Mouse (Mus musculus) embryonic facial prominence, embryonic 10.5 days (tissue): ENCODE results near the gene Gimap3. TPM values are rescaled to one million over a fixed set of nuclear protein-coding genes. Genes with fewer than 3 reads are reported as not detected.

Experiments used
- DNase-seq: peaks from one replicate; pipeline ENCODE4 v3.0.0-alpha.2; 2017; ENCODE audit warnings: low spot score
- H3K27ac ChIP-seq: fragments of 300-500 bp; sonication (generic); replicated peaks from 2 replicates; pipeline ENCODE4 v1.5.1; 2016; ENCODE audit warnings: mild to moderate bottlenecking
- H3K27me3 ChIP-seq: fragments of 300-500 bp; sonication (generic); replicated peaks from 2 replicates; pipeline ENCODE4 v1.6.1; 2016; ENCODE audit warnings: low read depth, mild to moderate bottlenecking; ENCODE audit not compliant: poor library complexity, severe bottlenecking
- H3K36me3 ChIP-seq: fragments of 300-500 bp; sonication (generic); replicated peaks from 2 replicates; pipeline ENCODE4 v1.6.1; 2016; ENCODE audit warnings: mild to moderate bottlenecking, moderate library complexity
- H3K4me1 ChIP-seq: fragments of 300-500 bp; sonication (generic); 2 replicates; pipeline ENCODE4 v1.6.1; 2016
- H3K4me3 ChIP-seq: fragments of 300-500 bp; sonication (generic); 2 replicates; pipeline ENCODE4 v1.5.1; 2016; ENCODE audit warnings: mild to moderate bottlenecking, moderate library complexity
- H3K9me3 ChIP-seq: fragments of 300-500 bp; sonication (generic); 2 replicates; pipeline ENCODE4 v1.6.1; 2016; ENCODE audit warnings: mild to moderate bottlenecking
- WGBS: fragments of 180-500 bp; shearing (Covaris S2); methylation state at CpG from one replicate; pipeline ENCODE4 v1.1.7; 2016; 5-methylcytosine and 5-hydroxymethylcytosine counted together
- polyA plus RNA-seq: library from polyadenylated mRNA; unstranded; fragments of >200 nt; fragmentation: Nextera tagmentation; extraction: Ambion mirVana; gene quantifications from 2 replicates; pipeline ENCODE4 v1.2.1, GENCODE M21; 2016

The Gimap3 gene
- polyA plus RNA-seq, 1 experiment from 2014 or later: not detected

DNA sequence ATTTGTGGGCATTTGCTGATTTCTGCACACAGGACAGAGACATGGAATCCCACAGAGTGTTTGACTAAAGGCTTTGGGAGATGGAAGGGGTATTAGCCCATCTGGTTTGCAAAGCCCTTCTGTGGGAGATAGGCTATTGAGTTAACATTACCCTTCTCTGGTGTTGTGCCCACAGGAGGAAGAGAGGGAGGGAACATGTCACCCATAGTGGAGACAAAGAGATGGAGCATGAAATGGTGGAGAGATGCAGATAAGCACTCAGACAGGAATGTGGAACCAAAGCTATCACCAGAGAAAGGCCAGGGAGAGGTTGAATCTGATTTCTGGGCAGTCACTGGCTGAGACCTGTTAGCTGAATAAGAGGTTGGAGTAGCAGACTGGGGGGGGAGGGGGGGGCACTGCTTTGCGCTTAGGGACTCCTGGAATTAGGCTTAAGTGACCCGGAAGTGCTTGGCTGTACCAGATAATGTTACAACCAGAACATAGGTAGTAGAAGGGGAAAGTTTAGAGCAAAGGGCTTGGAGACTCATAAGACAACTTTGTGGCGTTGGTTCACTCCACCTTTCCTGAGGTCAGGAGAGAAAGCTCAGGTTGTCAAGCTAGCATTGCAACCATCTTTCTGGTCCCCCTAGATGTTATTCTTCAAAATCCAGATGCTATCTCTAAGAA is 30.0 kb downstream of the Gimap3 start:
- Histone ChIP-seq H3K36me3 (no peaks in the 10 kb centered on the region), H3K4me1 (peaks cover 21% of the 10 kb centered on the region), H3K4me3 (no peak overlapping the region), H3K9me3 (no peaks in the 10 kb centered on the region), H3K27me3 (peaks cover 52% of the 10 kb centered on the region), H3K27ac (no peak overlapping the region)
- WGBS: 75% methylated on average over 3 of the region's 3 CpGs
- no peak for DNase-seq

DNA sequence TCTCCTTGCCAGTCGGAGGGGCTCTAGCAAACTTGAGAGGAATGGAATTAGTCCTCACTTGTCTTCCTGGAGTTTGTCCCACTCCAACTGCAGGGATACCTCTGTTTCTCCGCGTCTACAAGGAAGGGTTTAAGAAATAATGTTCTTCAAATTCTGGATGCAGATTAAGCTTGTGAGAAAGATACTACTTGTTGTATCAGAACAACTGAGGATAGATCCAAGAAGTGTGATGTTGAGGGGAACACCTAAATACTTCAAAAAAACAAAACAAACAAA is 30.9 kb downstream of the Gimap3 start:
- Histone ChIP-seq H3K9me3 (no peaks in the 10 kb centered on the region), H3K27me3 (peaks cover 46% of the 10 kb centered on the region), H3K4me1 (peaks cover 21% of the 10 kb centered on the region), H3K4me3 (no peak overlapping the region), H3K27ac (no peak overlapping the region), H3K36me3 (no peaks in the 10 kb centered on the region)
- WGBS: 87% methylated on average over 3 of the region's 3 CpGs
- DNase-seq: no peak

DNA sequence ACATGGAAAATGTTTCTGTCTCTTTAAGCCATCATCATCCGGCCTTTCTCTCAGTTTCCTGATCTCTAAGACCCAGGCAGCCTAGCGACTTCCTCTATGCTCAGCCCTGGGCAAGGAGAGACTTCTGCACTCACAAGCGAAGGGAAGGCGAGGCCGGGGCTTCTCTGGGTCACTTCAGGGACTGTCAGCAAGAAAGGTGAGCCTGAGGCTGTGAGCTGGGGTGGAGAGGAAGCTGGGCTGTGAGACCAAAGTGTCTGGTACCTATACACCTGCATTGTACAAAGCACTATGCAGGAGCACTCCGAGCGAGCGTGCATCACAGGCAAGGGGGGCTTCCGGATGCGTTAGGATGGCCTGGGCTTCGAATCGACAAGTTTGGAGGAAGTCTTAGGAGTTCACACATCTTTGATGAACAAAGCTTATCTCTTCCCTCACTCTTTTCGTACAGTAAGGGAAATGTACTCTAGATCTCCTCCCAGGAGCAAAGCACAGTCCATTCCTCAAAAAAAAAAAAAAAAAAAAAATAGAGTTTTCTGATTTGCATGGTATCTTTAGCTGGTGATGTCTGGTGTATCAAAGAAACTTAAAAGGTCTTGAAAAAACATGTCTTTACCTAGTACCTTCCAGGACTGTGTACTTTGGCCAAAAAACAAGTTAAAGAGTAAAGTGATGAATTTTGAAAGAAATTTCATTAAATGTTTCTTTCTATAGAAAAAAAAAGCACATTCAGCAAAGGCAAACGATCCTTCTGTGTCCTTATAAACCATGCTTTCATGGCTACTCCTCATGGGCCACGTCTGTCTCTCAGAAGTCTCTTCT is 31.5 kb downstream of the Gimap3 start, which contains the start of gene Gimap1:
Gene Gimap1 (plus strand): TSS at position 94 of the 819 bp plus-strand sequence.
- no peak for DNase-seq
- no peak within 1 kb of the TSS for H3K27ac ChIP-seq

DNA sequence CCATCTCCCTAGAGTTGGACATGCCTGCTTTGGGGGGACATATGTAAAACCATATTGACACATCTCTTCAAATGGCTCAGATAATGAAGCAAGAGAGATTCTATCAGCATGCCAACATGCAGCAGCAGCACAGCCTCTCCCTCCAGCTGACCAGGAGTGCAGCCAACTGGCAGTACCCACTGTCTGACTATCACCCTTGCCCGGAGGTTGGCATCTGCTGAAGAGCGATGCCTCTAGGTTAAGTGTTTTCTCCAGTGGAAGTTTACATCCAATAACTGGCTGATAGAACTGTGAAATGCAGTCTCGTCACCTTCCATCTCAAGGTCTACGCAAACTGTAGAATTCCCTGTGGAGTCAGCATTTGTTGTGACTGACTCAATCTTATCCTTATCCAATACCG is 33.0 kb downstream of the Gimap3 start:
- H3K27ac ChIP-seq: no peak overlapping the region
- no peak for DNase-seq
- H3K27me3 ChIP-seq: peaks cover 26% of the 10 kb centered on the region
- H3K9me3 ChIP-seq: no peaks in the 10 kb centered on the region
- no peaks in the 10 kb centered on the region for H3K36me3 ChIP-seq
- H3K4me3 ChIP-seq: no peak overlapping the region
- 86% methylated on average over 5 of the region's 5 CpGs for WGBS
- peaks cover 16% of the 10 kb centered on the region for H3K4me1 ChIP-seq

More for the DNA sequence above, 31.5 kb downstream of the Gimap3 start, which contains the start of gene Gimap1:
- Histone ChIP-seq H3K4me1 (peaks cover 21% of the 10 kb centered on the region), H3K4me3 (0 out of 2 replicates have a peak within 1 kb of the TSS, but pooled peaks have one; percentile 8), H3K27me3 (peaks cover 41% of the 10 kb centered on the region), H3K9me3 (no peaks in the 10 kb centered on the region), H3K36me3 (no peaks in the 10 kb centered on the region)
- 77% methylated on average over 15 of the region's 15 CpGs for WGBS

DNA sequence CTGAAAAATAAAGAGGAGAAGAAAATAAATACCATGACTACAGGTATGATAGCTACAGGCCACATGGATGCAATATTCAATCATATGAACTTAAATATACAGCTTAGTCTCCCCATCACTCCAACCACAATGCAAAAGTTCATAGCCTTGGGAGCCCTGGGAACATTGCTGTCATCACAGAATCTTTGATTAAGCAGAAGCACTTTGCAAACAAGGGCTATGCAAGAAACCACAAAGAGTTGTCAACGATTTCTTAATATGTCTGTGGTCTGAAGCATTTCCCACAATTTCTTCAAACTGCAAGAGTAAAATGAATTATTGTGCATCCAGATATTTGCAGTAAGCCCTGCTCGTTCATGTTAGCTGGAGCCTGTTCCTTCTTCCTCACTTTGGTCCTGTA is 33.6 kb downstream of the Gimap3 start:
- Histone ChIP-seq H3K36me3 (no peaks in the 10 kb centered on the region), H3K27me3 (peaks cover 20% of the 10 kb centered on the region), H3K4me3 (no peak overlapping the region), H3K4me1 (peaks cover 10% of the 10 kb centered on the region), H3K27ac (no peak overlapping the region), H3K9me3 (no peaks in the 10 kb centered on the region)
- no peak for DNase-seq
- 84% methylated on average over 2 of the region's 2 CpGs for WGBS

DNA sequence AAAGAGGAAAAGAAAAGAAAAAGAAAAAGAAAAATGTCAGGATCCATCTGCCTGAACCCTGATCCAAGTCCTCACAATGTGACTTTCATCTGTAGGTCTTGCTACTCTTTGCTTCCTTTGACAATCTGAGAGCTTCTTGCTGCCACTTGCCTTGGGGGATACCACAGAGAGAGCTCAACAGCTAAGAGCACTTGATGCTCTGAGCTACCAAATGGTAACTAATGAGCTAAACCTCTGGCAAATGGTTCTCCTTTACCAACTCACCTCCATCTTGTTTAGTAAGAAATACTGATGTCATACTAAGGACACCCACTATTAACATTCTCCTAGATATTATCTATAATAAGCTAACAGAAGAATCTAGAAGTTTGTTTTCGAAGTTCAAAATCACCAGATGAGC is 37.0 kb downstream of the Gimap3 start:
- Histone ChIP-seq H3K9me3 (no peaks in the 10 kb centered on the region), H3K4me3 (no peak overlapping the region), H3K27me3 (no peaks in the 10 kb centered on the region), H3K36me3 (no peaks in the 10 kb centered on the region), H3K27ac (no peak overlapping the region), H3K4me1 (no peaks in the 10 kb centered on the region)
- no peak for DNase-seq
- 74% methylated on average over 1 of the region's 1 CpGs for WGBS

DNA sequence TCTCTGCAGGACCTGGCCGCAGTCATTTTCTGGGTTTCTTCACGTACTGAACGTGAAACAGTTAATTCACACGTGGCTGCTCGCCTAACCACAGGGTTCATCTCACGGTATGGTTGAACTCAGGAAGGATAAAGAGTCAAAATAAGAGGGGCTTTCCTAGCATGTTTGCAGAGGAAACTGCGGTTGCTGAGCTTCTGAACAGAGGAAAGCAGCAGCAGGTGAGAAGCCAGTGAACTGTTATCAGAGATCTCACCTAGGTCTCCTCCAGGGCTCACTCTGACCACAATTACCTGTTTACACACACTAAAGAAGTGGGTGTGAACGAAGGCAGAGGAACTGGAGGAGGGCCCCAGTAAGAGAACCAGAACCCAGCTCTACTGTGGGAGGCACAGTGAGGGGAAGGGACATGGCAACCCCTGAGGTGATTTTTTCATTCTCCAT is 37.8 kb downstream of the Gimap3 start:
- no peaks in the 10 kb centered on the region for H3K4me1 ChIP-seq
- no peak for DNase-seq
- WGBS: 58% methylated on average over 8 of the region's 8 CpGs
- H3K27ac ChIP-seq: no peak overlapping the region
- H3K36me3 ChIP-seq: no peaks in the 10 kb centered on the region
- no peaks in the 10 kb centered on the region for H3K9me3 ChIP-seq
- H3K27me3 ChIP-seq: no peaks in the 10 kb centered on the region
- H3K4me3 ChIP-seq: no peak overlapping the region

DNA sequence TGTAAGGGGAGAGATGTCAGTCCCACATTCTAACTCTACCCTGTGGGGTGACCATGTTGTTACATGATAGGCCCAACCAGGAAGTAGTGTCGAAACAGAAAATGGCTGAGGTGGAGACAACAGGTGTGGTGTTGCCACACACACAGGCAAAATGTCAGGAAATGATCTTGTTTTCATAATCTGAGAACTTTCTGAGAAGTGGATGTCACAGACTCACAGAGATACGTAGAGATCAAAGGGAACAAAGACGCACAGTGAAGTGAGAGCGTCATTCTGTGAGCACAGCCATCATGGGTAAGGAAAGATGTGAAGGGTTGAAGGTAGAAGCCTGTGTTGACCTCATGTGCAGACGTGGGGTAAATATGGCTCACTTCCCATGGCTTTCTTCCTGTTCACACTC is 42.9 kb downstream of the Gimap3 start:
- Histone ChIP-seq H3K4me1 (peaks cover 7% of the 10 kb centered on the region), H3K9me3 (no peaks in the 10 kb centered on the region), H3K27ac (no peak overlapping the region), H3K4me3 (no peak overlapping the region), H3K36me3 (no peaks in the 10 kb centered on the region), H3K27me3 (no peaks in the 10 kb centered on the region)
- WGBS: 88% methylated on average over 5 of the region's 5 CpGs
- no peak for DNase-seq

DNA sequence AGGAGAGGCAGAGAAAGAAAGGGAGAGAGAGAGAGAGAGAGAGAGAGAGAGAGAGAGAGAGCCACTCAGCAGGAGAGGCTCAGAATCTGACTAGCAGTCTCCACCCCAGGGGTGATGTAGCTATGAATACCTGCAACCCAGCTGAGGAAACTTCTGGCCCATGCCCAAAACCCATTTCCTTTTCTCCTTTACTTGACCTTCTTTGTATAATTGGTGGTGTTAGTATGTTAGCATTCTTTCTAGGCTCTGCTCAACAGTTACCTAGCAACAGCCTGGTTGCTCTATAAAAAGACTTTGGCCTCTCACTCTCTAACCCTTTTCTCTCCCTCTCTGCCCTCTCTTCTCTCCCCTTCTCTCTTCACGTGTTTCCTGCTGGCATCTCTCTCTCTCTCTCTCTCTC is 45.2 kb downstream of the Gimap3 start:
- H3K27ac ChIP-seq: no peak overlapping the region
- no peak overlapping the region for H3K4me3 ChIP-seq
- H3K9me3 ChIP-seq: no peaks in the 10 kb centered on the region
- no peak for DNase-seq
- 0% methylated on average over 1 of the region's 1 CpGs for WGBS
- H3K27me3 ChIP-seq: no peaks in the 10 kb centered on the region
- H3K4me1 ChIP-seq: peaks cover 7% of the 10 kb centered on the region
- no peaks in the 10 kb centered on the region for H3K36me3 ChIP-seq

DNA sequence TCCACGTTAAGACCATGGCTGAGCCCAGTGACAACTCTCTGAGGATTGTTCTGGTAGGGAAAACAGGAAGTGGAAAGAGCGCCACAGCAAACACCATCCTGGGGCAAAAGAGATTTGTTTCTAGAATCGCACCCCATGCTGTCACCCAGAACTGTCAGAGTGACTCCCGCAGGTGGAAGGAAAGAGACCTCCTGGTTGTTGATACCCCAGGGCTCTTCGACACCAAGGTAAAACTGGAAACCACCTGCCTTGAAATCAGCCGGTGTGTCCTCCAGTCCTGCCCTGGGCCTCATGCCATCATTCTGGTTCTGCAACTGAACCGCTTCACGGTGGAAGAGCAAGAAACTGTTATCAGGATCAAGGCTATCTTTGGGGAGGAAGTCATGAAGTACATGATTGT is 47.2 kb downstream of the Gimap3 start:
- Histone ChIP-seq H3K4me1 (peaks cover 7% of the 10 kb centered on the region), H3K27me3 (no peaks in the 10 kb centered on the region), H3K4me3 (no peak overlapping the region), H3K9me3 (no peaks in the 10 kb centered on the region), H3K36me3 (no peaks in the 10 kb centered on the region), H3K27ac (no peak overlapping the region)
- 83% methylated on average over 8 of the region's 8 CpGs for WGBS
- no peak for DNase-seq

DNA sequence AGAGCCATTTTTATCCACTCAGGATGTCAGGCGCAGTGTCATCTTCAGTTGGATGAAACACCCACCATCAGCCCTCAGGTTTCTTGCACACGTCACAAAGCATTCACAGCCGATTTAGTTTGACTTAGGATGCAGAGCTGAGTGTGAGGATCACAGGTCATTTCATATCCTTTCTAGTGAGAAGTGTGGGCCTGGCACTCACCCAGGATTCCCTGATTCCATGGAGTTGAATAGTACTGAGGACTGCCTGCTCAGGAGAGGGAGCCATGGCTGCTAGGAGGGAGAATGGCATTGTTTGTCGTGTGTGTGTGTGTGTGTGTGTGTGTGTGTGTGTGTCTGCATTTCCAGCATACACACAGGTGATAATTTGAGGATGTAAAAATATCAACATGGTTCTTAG is 50.3 kb downstream of the Gimap3 start:
- no peak for DNase-seq
- Histone ChIP-seq H3K27ac (no peak overlapping the region), H3K4me3 (no peak overlapping the region), H3K27me3 (no peaks in the 10 kb centered on the region), H3K4me1 (peaks cover 2% of the 10 kb centered on the region), H3K36me3 (no peaks in the 10 kb centered on the region), H3K9me3 (no peaks in the 10 kb centered on the region)
- 91% methylated on average over 4 of the region's 4 CpGs for WGBS

DNA sequence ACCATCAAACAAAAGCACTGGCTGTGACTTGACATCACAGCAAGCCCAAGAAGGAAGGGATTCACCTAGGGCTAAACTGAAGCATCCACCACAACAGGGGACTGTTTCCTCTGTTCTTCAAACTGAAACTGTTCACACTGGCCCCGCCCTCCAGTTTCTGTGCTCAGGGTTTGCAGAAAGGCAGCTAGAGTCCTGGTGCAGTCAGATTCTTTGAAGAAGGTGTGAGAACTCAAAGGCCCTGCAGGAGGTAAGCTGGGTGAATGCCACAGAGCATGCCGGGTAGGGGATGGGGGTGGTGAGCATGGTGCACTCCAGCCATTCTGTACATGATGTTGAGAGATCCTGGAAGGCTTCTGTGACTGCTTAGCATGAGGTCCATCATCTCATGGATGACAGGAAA is 52.2 kb downstream of the Gimap3 start, which contains the start of the genes Gm28053 and Gimap7:
Gene Gm28053 (plus strand): TSS at position 153 of the 400 bp plus-strand sequence.
Gene Gimap7 (plus strand): TSS at position 167 of the 400 bp plus-strand sequence.
- Histone ChIP-seq H3K4me1 (no peaks in the 10 kb centered on the region), H3K36me3 (no peaks in the 10 kb centered on the region), H3K27me3 (no peaks in the 10 kb centered on the region), H3K4me3 (no peak within 1 kb of the TSS), H3K27ac (no peak within 1 kb of the TSS), H3K9me3 (no peaks in the 10 kb centered on the region)
- WGBS: 57% methylated on average over 2 of the region's 2 CpGs
- no peak for DNase-seq
